Mouse (Mus musculus) heart, adult 2 months (tissue): Measurements from ENCODE around the gene Zfp2. TPM values are rescaled to one million over a fixed set of nuclear protein-coding genes. Genes with fewer than 3 reads are reported as not detected.
A peak's percentile ranks its signal among the peaks of the same experiment; 100 is the strongest.

ENCODE experiments used
- DNase-seq, 2 experiments: peaks; one replicate each; pipeline ENCODE4 v3.0.0; 2021
- H3K27ac ChIP-seq: fragments of 200-600 bp; 2 replicates; pipeline ENCODE4 v1.8.1; 2022
- H3K27me3 ChIP-seq: fragments of 200-500 bp; 2 replicates; pipeline ENCODE4 v1.6.1; 2012; ENCODE audit warnings: mild to moderate bottlenecking, low read length, inconsistent platforms, mixed read lengths; ENCODE audit not compliant: control insufficient read depth, insufficient read depth
- H3K36me3 ChIP-seq: fragments of 200-500 bp; 2 replicates; pipeline ENCODE4 v1.6.1; 2012; ENCODE audit warnings: low read length, inconsistent platforms; ENCODE audit not compliant: control insufficient read depth, insufficient read depth
- H3K4me1 ChIP-seq: fragments of 200-500 bp; 2 replicates; pipeline ENCODE4 v1.6.1; 2011; ENCODE audit warnings: low read length; ENCODE audit not compliant: control insufficient read depth, insufficient read depth
- H3K4me3 ChIP-seq: fragments of 200-600 bp; 2 replicates; pipeline ENCODE4 v1.8.1; 2022
- H3K79me2 ChIP-seq: fragments of 200-500 bp; replicated peaks from 2 replicates; pipeline ENCODE4 v1.6.1; 2012; ENCODE audit warnings: mild to moderate bottlenecking, inconsistent platforms, low read length, moderate library complexity, mixed read lengths; ENCODE audit not compliant: control insufficient read depth, insufficient read depth
- H3K9ac ChIP-seq: fragments of 200-500 bp; 2 replicates; pipeline ENCODE4 v1.6.1; 2012; ENCODE audit warnings: low read depth, mild to moderate bottlenecking, control low read depth, inconsistent platforms, low read length, mixed read lengths
- CTCF ChIP-seq: fragments of 200-600 bp; IDR thresholded peaks from 2 replicates; pipeline ENCODE4 v1.8.1; 2022; ENCODE audit warnings: antibody characterized with exemption, mild to moderate bottlenecking, moderate library complexity
- EP300 ChIP-seq: fragments of 200-500 bp; IDR thresholded peaks from 2 replicates; pipeline ENCODE4 v1.6.1; 2011; ENCODE audit warnings: low read depth, low read length, control low read depth; ENCODE audit not compliant: insufficient read depth
- POLR2A ChIP-seq: fragments of 200-500 bp; IDR thresholded peaks from 2 replicates; pipeline ENCODE4 v1.6.1; 2011; ENCODE audit warnings: mild to moderate bottlenecking, low read depth, low read length, control low read depth; ENCODE audit not compliant: insufficient read depth
- WGBS: fragments of 180-500 bp; shearing (Covaris S2); methylation state at CpG from one replicate; pipeline ENCODE4 v1.1.7; 2018; 5-methylcytosine and 5-hydroxymethylcytosine counted together
- intact Hi-C: fragments of 180-260 bp; cut with DNase I; formaldehyde crosslinking; loops from one replicate; pipeline ENCODE4 v1.15.1; 2025
- polyA plus RNA-seq: library from polyadenylated mRNA; depleted of rRNA; stranded (reverse); fragments of >200 nt; gene quantifications from 2 replicates; pipeline ENCODE4 v1.2.3, GENCODE M21; 2012
- total RNA-seq, 2 experiments: library from RNA; stranded (reverse); gene quantifications; 2 replicates each; pipeline ENCODE4 v1.2.3; 2021

Gene Zfp2
- total and polyA plus RNA-seq, 3 experiments, result 0.78 to 3.0 (median 2.9) TPM

GRCm38 (mm10) chr11:50887390-50888128, 28.4 kb downstream of the Zfp2 start, which contains the start of gene Zfp454:
Gene Zfp454, minus strand, starts transcription at chr11:50887651.
- Histone ChIP-seq H3K27ac (peak within 1 kb of the TSS; percentile 17), H3K27me3 (no peaks in the 10 kb centered on the region), H3K79me2 (no peaks in the 10 kb centered on the region), H3K4me1 (no peaks in the 10 kb centered on the region), H3K36me3 (no peaks in the 10 kb centered on the region), H3K4me3 (peak within 1 kb of the TSS; percentile 53), H3K9ac (peak within 1 kb of the TSS; percentile 9)
- no peak for TF ChIP-seq CTCF
- TF ChIP-seq POLR2A, result 0 out of 2 replicates have a peak, but pooled peaks have one; percentile 39
- peak; percentile 86 to 89 for DNase-seq
- intact Hi-C loops, result loop anchor here (5.0 kb wide), 2 partner anchors 45 to 60 kb away; partner anchors contain the start of genes Zfp354b and Zfp354c
- WGBS, result 8% methylated on average over 26 of the region's 26 CpGs

- H3K27me3 ChIP-seq, result no peaks in the 10 kb centered on the region
- intact Hi-C loops, result loop anchor here (5.0 kb wide), 2 partner anchors 45 to 60 kb away; partner anchors contain the start of genes Zfp354b and Zfp354c
- no peak for DNase-seq
- H3K79me2 ChIP-seq, result no peaks in the 10 kb centered on the region
- H3K4me3 ChIP-seq, result peak overlapping the region; percentile 53
- peak overlapping the region; percentile 17 for H3K27ac ChIP-seq
- 22% methylated on average over 10 of the region's 10 CpGs for WGBS
- H3K36me3 ChIP-seq, result no peaks in the 10 kb centered on the region
- H3K9ac ChIP-seq, result peak overlapping the region; percentile 9
- TF ChIP-seq CTCF, result no peak
- TF ChIP-seq EP300, result no peak
- TF ChIP-seq POLR2A, result no peak
- no peaks in the 10 kb centered on the region for H3K4me1 ChIP-seq
These were observed 29.1 kb downstream of the Zfp2 start for GRCm38 (mm10) chr11:50886933-50887293.

GRCm38 (mm10) chr11:50886231-50886932, 29.6 kb downstream of the Zfp2 start:
- intact Hi-C loops, result loop anchor here (5.0 kb wide), 2 partner anchors 46 to 59 kb away; partner anchors contain the start of genes Zfp354b and Zfp354c
- Histone ChIP-seq H3K27ac (no peak overlapping the region), H3K4me1 (no peaks in the 10 kb centered on the region), H3K4me3 (no peak overlapping the region; the same call in 1 of the 2 replicates), H3K79me2 (no peaks in the 10 kb centered on the region), H3K9ac (no peak overlapping the region), H3K36me3 (no peaks in the 10 kb centered on the region), H3K27me3 (no peaks in the 10 kb centered on the region)
- no peak for DNase-seq
- WGBS, result 58% methylated on average over 8 of the region's 8 CpGs
- TF ChIP-seq POLR2A (no peak), EP300 (no peak), CTCF (no peak)

GRCm38 (mm10) chr11:50883756-50884155, 32.2 kb downstream of the Zfp2 start:
- no peak overlapping the region for H3K27ac ChIP-seq
- WGBS, result 68% methylated on average over 3 of the region's 3 CpGs
- intact Hi-C loops, result no loop called here
- H3K36me3 ChIP-seq, result no peaks in the 10 kb centered on the region
- no peak for DNase-seq
- H3K27me3 ChIP-seq, result no peaks in the 10 kb centered on the region
- H3K4me1 ChIP-seq, result no peaks in the 10 kb centered on the region
- no peak overlapping the region for H3K4me3 ChIP-seq
- TF ChIP-seq EP300 (no peak), POLR2A (no peak), CTCF (no peak)
- H3K79me2 ChIP-seq, result no peaks in the 10 kb centered on the region
- H3K9ac ChIP-seq, result no peak overlapping the region

- Histone ChIP-seq H3K9ac (no peak overlapping the region), H3K27me3 (no peaks in the 10 kb centered on the region), H3K4me3 (no peak overlapping the region), H3K27ac (no peak overlapping the region), H3K79me2 (no peaks in the 10 kb centered on the region), H3K4me1 (no peaks in the 10 kb centered on the region), H3K36me3 (no peaks in the 10 kb centered on the region)
- no peak for TF ChIP-seq POLR2A
- no peak for TF ChIP-seq CTCF
- TF ChIP-seq EP300, result no peak
- 85% methylated on average over 3 of the region's 3 CpGs for WGBS
- intact Hi-C loops, result no loop called here
- no peak for DNase-seq
These were observed 37.3 kb downstream of the Zfp2 start for GRCm38 (mm10) chr11:50878641-50879040.
